Mouse (Mus musculus): ENCODE measurements around the gene Dclre1b.
"Not testable (repeated sequence)": the region's sequence is repeated elsewhere in the genome, so short reads cannot be mapped to it uniquely, and the experiment has no call there.

The Dclre1b gene

DNA sequence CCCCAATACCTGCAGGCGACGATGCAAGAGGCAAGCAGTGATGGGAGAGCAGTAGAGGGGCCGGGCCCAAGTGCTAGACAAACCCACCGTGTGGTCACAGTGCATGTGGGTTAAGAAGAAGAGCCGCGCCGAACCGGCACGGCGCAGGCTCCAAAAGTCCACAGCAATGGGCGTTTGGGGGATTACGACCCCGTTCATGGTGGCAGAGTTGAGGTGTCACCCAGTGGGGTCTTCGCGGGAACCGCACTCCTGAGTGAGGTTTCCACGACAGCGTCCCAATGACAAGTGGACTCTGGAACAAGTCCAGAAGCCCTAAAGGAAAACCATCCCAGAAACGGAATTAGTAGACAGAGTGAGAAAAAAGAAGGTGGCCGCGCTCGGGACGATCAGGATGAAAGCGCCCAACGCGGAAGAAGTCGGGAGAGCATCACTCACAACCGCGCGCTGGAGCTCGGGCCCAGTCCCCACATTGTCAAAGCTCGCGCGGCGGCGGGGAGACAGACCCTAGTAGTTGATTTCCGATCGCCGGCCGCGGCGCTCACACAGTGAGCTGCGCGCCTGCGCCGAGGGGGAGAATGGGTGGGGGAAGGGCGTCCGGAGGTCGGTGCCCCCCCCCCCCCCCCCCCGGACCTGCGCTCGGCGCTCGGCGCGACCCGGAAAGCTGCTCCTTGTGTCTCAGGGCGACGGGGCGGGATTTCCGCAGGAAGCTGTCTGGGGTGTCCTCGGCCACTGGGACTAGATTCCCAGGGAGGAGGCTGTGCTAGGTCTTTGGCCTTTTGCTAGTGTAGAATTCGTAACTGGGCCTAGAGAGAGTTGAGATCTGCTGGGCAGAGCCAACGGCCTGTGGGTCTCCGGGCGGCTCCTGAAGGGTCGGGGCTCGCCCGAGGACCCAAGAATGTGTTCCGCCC is at the start of gene Dclre1b, which contains the start of the genes Ap4b1 and Gm43064:
Gene Dclre1b, minus strand, starts transcription at position 554 of the 908 bp plus-strand sequence.
Gene Ap4b1, plus strand, starts transcription at position 630 of the 908 bp plus-strand sequence.
Gene Gm43064, plus strand, starts transcription at position 683 of the 908 bp plus-strand sequence.
- DNase-seq (ENCODE audit: low spot score in 2 of 2): peak; percentile 75 to 86

DNA sequence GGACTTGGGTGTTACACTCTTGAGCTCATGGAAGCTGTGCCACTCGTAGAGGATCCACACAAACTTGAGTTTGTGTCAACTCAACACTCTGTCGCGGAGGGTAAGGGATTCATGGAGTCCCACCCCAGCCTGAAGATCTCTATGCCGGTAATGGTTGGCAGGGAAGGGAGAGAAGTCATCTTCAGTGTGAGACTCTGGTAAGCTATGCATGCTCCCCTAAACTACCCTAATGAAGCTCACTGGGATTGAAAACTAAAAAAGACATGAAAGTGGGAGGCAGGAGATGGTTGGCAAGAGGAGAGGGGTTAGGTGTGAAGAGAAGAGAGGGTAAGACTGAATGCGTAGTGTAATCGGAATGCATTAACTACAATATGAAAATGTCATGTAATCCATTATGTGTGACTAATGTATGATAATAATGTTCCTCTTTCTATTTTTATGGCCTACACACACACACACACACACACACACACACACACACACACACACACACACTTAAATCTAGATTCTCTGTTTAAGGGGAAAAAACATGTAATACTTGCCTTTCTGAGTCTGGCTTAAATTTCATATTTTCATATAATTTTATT is 48.8 kb upstream of the Dclre1b start:
- DNase-seq (ENCODE audit: low spot score in 2 of 2): no peak

DNA sequence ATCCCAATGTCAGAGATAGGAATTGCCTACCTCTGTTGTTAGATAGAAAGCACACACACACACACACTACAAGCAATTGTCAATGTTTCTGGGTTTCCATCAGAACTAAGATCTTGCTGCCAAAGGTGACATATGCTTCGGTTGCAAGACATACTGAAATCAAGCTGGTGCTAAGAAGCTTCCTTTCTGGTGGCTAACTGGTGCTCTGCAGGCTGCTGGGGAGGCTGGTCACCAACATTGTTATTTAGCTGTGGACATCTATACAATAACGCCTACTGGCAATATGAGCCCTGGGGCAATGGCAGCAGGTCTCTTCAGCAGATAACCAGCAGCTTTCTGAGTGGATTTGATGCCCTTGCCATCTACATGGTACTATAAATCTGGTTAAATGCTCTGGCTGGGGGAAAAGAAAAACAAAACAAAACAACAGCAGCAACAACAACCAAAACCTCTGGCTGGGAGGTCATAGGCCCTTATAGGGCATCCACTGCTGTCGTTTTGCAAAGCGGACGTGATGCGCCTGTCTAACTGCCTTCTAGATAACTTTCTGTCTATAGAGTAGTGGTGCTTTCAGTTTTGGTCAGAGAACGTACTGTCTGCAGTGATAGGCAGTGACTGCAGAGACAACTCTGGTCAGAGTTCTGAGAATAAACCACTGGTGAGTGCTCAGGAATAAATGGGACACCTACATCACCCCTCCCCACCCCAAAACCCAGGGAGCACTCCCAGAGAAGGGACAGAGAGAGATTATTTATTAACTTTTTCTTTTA is 48.0 kb upstream of the Dclre1b start:
- no peak for DNase-seq (ENCODE audit: low spot score in 2 of 2)

DNA sequence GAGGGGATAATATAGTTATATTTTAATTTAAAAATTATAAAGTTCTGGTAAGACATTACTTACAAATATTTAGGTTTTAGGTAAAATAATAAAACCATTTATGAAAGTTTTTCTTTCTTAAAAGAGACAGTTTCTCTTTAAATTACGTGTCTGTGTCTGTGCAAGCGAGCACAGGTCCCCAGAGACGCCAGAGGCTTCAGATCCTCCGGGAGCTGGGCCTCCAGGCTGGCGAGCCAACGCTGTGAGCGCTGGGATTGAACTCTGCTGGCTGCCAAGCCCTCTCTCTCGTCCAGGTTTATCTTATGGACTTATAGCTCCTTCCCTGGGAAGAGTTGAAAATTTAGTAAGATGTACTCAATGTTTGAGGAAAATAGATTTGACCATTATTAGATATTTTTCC is 44.6 kb upstream of the Dclre1b start:
- DNase-seq (ENCODE audit: low spot score in 2 of 2): no peak

DNA sequence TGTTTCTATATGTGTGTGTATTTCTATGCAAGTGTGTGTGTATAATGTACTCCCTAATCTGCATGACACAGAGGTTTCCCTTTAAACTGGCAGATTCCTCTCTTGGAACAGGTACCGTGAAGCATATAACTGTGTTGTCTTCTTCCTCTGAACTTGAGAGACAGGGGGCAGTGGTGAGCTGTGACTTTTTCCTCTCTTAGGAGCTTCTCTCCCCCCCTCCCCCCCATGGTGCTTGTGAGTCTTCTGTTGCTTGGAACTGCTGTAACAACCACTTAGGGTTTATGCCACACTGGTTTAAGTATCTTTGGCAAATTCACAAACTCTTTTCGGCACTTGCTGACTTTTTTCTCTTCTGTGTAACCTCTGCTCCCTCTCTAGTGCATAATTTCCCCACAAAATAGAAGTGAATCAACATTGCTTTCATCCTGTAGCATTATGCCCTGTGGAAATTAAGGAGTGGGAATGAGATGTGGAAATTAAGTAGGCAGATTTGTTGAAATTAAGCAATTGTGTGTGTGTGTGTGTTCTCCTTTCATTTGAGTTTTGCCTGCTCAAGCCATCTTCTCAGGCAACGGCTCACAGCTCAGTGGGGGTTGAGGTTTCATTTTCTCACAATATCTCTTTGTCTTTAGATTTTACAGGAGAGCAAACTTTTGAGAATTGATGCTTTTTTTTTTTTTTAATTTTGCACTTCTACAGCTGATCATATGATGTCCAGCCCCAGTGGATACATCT is 43.5 kb upstream of the Dclre1b start:
- DNase-seq (ENCODE audit: low spot score in 2 of 2): no peak

DNA sequence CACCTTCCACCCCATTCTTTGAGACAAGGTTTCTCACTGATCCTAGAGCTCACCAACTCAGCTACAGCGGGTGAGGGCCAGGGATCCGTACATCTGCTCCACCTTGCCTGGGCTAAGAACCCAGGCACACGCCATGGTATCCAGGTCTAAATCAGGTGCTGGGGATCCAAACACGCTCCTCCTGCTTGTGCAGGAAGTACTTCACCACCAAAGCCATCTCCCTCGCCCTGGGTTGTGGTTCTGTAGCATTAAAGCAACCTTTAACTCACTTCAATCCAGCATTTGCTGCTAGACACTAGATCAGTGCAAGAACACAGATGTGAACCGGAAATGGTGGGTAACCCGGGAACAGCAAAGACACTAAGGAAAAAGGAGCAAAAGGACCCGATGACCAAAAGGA is 42.6 kb upstream of the Dclre1b start:
- no peak for DNase-seq (ENCODE audit: low spot score in 2 of 2)

- no peak for DNase-seq (ENCODE audit: low spot score in 2 of 2)
Measured at GRCm38 (mm10) chr3:103851481-103851880, 42.2 kb upstream of the Dclre1b start.

DNA sequence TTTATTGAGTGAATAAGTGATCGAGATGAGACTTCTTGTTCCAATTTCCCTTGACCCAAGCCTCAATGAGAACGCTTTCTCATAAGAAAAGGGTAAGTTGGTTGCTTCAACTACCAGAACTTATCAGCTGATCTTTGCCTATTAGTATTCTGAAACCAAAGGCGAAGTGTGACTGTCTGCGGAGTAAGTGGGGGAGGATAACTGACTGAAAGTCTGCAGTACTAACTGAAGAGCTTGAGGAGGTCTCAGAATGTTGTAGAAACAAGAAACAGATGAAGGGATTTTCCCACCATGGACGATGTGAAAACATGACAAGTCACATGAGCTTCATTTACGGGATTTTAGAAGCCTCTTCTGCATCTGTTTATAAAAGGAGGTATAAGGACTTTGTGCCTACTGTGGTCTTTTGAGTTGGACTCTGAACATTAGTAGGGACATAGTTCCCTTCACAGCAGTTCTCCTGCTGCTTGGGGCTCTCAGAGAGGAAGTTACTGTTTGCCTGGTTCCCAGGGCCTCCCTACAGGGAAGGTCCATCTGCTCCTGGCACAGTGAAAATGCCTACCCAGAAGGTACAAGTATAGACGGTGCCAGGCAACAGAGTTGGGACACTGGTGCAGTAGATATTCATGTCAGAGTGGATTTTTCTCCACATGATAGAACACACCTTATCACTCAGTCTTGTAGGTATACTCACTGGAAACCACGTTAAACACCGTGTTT is 41.6 kb upstream of the Dclre1b start:
- DNase-seq (ENCODE audit: low spot score in 2 of 2): no peak

DNA sequence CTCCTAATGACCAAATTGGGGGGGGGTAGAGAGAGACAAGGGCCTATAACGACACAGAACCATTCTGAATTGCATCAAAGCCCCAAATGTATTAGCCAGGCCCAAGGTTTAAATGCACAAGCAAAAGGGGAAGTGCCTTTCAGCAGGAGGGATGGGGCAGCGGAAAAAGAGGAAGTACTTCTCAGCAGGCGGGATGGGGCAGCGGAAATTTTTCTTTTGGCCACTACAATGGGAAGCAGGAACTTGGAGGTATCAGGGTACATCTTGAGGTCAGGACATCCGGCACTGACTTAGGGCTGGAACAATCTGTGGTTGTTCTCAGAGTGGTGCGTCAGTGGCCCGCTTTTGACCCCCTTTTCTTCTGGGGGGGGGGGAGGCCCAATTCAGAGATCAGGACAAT is 31.7 kb upstream of the Dclre1b start:
- not testable (repeated sequence) for DNase-seq (ENCODE audit: low spot score in 2 of 2)

- not testable (repeated sequence) for DNase-seq (ENCODE audit: low spot score in 2 of 2)
Measured at GRCm38 (mm10) chr3:103840195-103840594, 31.0 kb upstream of the Dclre1b start.

DNA sequence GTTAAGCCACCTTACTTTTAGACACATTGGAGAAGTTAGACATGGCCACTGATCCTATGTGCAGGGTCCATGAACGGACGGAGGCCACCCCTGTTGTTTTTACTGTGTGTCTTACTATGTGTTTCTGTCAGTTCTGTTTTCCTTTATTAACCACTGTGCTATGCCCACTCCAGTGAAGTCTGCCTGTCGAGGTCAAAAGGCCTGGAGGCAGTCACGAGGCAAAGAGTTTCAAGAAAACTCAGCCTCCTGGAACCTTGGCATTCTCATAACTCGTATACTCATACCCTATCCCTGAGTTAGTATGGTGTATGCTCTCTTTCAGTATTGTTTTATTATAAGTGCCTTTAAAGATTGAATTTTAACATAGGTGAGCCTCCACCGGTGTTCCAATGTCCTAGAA is 30.5 kb upstream of the Dclre1b start:
- DNase-seq (ENCODE audit: low spot score in 2 of 2): no peak

DNA sequence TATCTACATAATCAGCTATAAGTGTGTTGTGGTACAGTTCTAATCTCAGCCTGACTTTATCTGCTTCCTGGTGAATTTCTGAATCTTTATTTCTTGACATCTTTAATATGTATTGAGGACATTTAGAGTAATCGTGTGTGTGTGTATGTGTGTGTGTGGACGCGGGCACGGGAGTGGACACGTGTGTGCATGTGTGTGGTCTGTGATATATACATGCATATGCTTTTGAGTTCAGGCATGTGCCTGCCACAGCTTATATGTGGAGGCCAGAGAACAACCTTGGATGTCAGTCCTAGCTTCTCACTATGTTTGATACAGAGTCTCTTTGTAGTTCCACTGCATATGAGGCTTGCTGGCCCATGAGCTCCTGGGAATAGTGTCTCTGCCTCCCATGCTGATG is 27.2 kb upstream of the Dclre1b start:
- DNase-seq (ENCODE audit: low spot score in 2 of 2): no peak

DNA sequence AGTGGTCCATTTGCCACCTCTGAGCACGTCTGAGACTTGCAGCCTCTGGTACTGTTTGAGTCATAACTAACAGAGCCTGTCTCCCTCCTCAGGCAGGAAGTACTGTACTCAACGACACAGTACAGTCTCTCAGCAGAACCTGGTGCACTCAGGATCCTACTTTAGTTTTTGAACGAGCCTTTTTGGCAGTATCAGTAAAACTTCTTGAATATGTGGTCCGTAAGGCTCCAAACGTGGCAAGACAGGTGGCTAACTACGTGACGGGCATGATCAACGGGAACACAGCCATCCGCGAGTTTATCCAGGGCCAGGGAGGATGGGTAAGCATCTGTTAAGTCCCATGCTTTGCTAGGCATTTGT is 26.7 kb upstream of the Dclre1b start:
- DNase-seq (ENCODE audit: low spot score in 2 of 2): no peak

DNA sequence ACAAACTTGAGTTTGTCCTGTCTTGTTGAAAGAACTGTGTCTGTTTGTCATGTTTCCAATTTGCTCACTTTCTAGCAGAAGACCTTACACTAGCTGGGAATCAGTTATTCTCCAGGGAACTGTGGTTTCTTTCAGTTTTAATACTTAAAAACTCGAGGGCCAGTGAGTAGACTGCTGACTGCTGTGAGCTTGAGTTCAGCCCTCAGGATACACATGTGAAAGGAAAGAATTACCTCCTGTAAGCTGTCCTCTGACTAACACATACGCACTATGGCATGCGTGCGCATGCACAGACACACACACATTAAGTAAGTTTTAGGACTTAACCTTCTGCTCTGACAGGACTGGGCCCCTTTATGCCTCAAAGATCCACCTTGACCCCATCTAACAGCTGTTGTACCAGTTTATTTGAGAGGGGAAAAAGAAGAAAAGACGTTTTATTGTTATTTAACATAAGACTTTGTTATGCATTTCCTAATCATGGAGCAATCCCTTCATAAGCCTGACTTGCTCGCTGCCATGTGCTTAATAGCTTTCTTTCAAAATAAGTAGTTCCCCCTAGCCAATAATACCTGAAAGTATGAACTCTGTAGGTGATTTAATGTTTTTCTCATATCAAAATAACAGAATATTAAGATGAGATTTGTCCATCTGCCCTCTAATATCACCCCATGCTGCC is 26.2 kb upstream of the Dclre1b start:
- DNase-seq (ENCODE audit: low spot score in 2 of 2): no peak

GRCm38 (mm10) chr3:103834001-103834400 is 24.8 kb upstream of the Dclre1b start:
- no peak for DNase-seq (ENCODE audit: low spot score in 2 of 2)

- DNase-seq (ENCODE audit: low spot score in 2 of 2): no peak
Measured at GRCm38 (mm10) chr3:103832426-103832825, 23.2 kb upstream of the Dclre1b start, which contains the start of gene Bcl2l15. Gene Bcl2l15 (plus strand): TSS chr3:103832601.

GRCm38 (mm10) chr3:103831146-103831545 is 21.9 kb upstream of the Dclre1b start:
- no peak for DNase-seq (ENCODE audit: low spot score in 2 of 2)

- DNase-seq (ENCODE audit: low spot score in 2 of 2): not testable (repeated sequence)
Measured at GRCm38 (mm10) chr3:103830681-103831080, 21.4 kb upstream of the Dclre1b start.

- DNase-seq (ENCODE audit: low spot score in 2 of 2): no peak
Measured at GRCm38 (mm10) chr3:103829036-103829435, 19.8 kb upstream of the Dclre1b start.

GRCm38 (mm10) chr3:103827548-103827947 is 18.3 kb upstream of the Dclre1b start:
- DNase-seq (ENCODE audit: low spot score in 2 of 2): no peak

Measured in urinary bladder, adult 18-20 months (tissue).